Mouse (Mus musculus) intestine, postnatal 0 days (tissue): ENCODE data around the gene Cd38. TPM values are rescaled to one million over a fixed set of nuclear protein-coding genes. Genes with fewer than 3 reads are reported as not detected.
A peak's percentile ranks its signal among the peaks of the same experiment; 100 is the strongest.

Experiments
- ATAC-seq: fragments of 200-750 bp; cut with Nextera tagmentation; 2 replicates; pipeline ENCODE4 v1.8.0; 2017; ENCODE audit warnings: mild to moderate bottlenecking, moderate TSS enrichment, moderate library complexity
- H3K27ac ChIP-seq: fragments of 300-500 bp; sonication (generic); 2 replicates; pipeline ENCODE4 v1.5.1; 2014; ENCODE audit warnings: mild to moderate bottlenecking, low read depth, low read length, moderate library complexity
- H3K27me3 ChIP-seq: fragments of 300-500 bp; sonication (generic); replicated peaks from 2 replicates; pipeline ENCODE4 v1.6.1; 2014; ENCODE audit warnings: low read length, mixed read lengths; ENCODE audit not compliant: control insufficient read depth, insufficient read depth
- H3K36me3 ChIP-seq: fragments of 300-500 bp; sonication (generic); 2 replicates; pipeline ENCODE4 v1.6.1; 2014; ENCODE audit warnings: mild to moderate bottlenecking, moderate library complexity; ENCODE audit not compliant: control insufficient read depth, insufficient read depth
- H3K4me1 ChIP-seq: fragments of 300-500 bp; sonication (generic); replicated peaks from 2 replicates; pipeline ENCODE4 v1.6.1; 2014; ENCODE audit warnings: antibody characterized with exemption, low read length, mixed read lengths; ENCODE audit not compliant: control insufficient read depth, insufficient read depth
- H3K4me2 ChIP-seq: fragments of 300-500 bp; sonication (generic); replicated peaks from 2 replicates; pipeline ENCODE4 v1.6.1; 2014; ENCODE audit warnings: low read depth, mild to moderate bottlenecking, moderate library complexity
- H3K4me3 ChIP-seq: fragments of 300-500 bp; sonication (generic); 2 replicates; pipeline ENCODE4 v1.5.1; 2014; ENCODE audit warnings: low read depth, low read length
- H3K9ac ChIP-seq: fragments of 300-500 bp; sonication (generic); 2 replicates; pipeline ENCODE4 v1.6.1; 2014; ENCODE audit warnings: mild to moderate bottlenecking, low read depth, low read length
- H3K9me3 ChIP-seq: fragments of 300-500 bp; sonication (generic); 2 replicates; pipeline ENCODE4 v1.6.1; 2016; ENCODE audit warnings: mixed run types; ENCODE audit not compliant: control insufficient read depth
- CTCF ChIP-seq: sonication (generic); IDR thresholded peaks from 2 replicates; pipeline ENCODE4 v1.5.1; 2016; ENCODE audit warnings: low read depth, mild to moderate bottlenecking, control low read depth, antibody characterized with exemption, moderate library complexity
- WGBS: fragments of 180-500 bp; shearing (Covaris S2); extraction: QIAGEN DNeasy Blood & Tissue Kit; methylation state at CpG from one replicate; pipeline ENCODE4 v1.1.7; 2014; 5-methylcytosine and 5-hydroxymethylcytosine counted together
- polyA plus RNA-seq: library from polyadenylated mRNA; unstranded; fragments of >200 nt; fragmentation: Nextera tagmentation; extraction: Ambion mirVana; gene quantifications from 2 replicates; pipeline ENCODE4 v1.2.1, GENCODE M21; 2015

The Cd38 gene
- polyA plus RNA-seq, 1 experiment from 2014 or later: 9.5 TPM

DNA sequence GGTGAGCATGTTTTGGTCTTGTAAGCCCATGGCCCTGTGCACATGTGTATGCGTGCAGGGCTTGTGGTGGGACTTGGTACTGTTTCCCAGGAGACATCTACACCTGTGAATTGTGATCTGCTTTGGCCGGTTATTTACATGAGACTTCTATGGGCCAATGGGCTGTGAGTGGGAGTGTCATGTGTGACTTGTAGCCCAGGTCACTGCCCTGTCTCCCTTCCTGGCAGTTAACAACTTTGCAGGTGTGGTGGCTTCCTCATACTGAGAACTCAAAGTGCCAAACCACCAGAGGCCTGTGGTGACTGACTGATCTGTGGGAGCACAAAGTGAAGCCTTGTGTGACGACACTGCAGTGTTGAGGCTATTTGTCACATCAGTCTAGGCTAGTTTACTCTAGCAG, 43.8 kb upstream of the Cd38 start:
- Histone ChIP-seq H3K9ac (no peak overlapping the region), H3K27ac (no peak overlapping the region), H3K27me3 (no peaks in the 10 kb centered on the region), H3K4me3 (no peak overlapping the region), H3K36me3 (no peaks in the 10 kb centered on the region), H3K4me1 (no peaks in the 10 kb centered on the region), H3K9me3 (no peaks in the 10 kb centered on the region), H3K4me2 (no peak overlapping the region)
- WGBS: 57% methylated on average over 3 of the region's 3 CpGs
- TF ChIP-seq CTCF: peak; percentile 22; the same call in 1 of the 2 replicates
- peak; percentile 88 for ATAC-seq

DNA sequence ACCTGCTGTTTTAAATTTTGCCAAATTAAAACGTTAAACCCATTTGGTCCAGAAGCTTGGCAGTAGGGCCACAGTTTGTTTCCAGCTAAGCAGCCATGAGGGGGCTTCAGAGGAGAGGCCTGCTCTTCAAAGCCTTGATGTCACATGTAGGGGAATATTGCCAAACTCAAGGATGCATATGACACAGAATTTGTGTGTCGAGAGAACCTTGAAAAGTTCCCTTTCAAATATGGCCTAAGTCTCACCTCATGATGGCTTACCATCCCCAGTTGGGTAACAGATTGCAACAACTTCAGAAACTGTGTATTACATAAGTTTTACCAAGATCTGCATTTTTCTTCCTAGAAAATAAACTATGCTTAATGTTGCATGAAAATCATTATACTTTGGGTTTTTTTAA, 41.5 kb upstream of the Cd38 start:
- Histone ChIP-seq H3K36me3 (no peaks in the 10 kb centered on the region), H3K27ac (no peak overlapping the region), H3K4me3 (no peak overlapping the region), H3K9me3 (no peaks in the 10 kb centered on the region), H3K4me1 (no peaks in the 10 kb centered on the region), H3K4me2 (no peak overlapping the region), H3K9ac (no peak overlapping the region), H3K27me3 (no peaks in the 10 kb centered on the region)
- no peak for TF ChIP-seq CTCF
- 90% methylated on average over 2 of the region's 2 CpGs for WGBS
- no peak for ATAC-seq

DNA sequence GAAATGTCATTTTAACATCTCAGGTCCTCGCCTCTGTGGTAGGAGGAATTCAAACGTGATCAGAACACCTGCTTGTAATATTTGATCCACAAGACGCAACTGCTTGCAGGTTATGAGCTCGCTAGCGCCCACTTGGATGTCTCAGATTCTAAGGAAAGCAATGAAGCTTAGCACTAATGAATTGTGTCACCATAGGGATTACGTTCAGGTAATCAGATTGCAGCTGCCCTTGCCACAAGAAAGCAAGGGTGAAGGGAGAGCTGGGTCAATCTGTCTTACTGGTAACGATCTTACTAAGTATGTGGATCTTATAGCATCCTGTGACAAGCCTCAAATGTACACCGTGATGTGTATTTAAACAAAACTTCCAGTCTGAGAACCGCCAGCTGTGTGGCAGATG, 41.0 kb upstream of the Cd38 start:
- Histone ChIP-seq H3K27me3 (no peaks in the 10 kb centered on the region), H3K27ac (no peak overlapping the region), H3K36me3 (no peaks in the 10 kb centered on the region), H3K9me3 (no peaks in the 10 kb centered on the region), H3K9ac (no peak overlapping the region), H3K4me2 (no peak overlapping the region), H3K4me1 (no peaks in the 10 kb centered on the region), H3K4me3 (no peak overlapping the region)
- no peak for TF ChIP-seq CTCF
- WGBS: 73% methylated on average over 9 of the region's 9 CpGs
- ATAC-seq: no peak

DNA sequence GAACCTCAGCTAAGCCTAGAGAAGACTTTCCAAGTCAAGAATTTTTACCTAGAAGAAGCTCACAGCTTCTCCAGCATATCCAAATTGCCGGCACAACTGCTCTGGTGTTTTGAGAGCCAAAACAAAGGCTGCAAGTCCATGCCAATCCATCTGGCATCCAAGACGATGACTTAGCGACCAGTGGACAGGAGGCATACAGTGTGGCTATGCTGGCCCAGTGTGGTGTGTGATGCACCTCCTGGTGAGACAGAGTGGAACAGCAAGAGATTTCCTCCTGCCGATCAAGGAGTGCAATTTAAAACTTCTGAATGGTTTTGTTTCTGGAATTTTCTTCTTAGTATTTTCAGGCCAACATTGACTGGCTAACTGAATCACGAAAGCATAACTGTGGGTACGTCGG, 31.8 kb upstream of the Cd38 start:
- no peak overlapping the region for H3K27ac ChIP-seq
- no peak overlapping the region for H3K9ac ChIP-seq
- no peaks in the 10 kb centered on the region for H3K36me3 ChIP-seq
- WGBS: 84% methylated on average over 7 of the region's 7 CpGs
- H3K9me3 ChIP-seq: no peaks in the 10 kb centered on the region
- no peak overlapping the region for H3K4me2 ChIP-seq
- no peaks in the 10 kb centered on the region for H3K4me1 ChIP-seq
- no peak for ATAC-seq
- no peak overlapping the region for H3K4me3 ChIP-seq
- H3K27me3 ChIP-seq: no peaks in the 10 kb centered on the region
- TF ChIP-seq CTCF: peak; percentile 59

DNA sequence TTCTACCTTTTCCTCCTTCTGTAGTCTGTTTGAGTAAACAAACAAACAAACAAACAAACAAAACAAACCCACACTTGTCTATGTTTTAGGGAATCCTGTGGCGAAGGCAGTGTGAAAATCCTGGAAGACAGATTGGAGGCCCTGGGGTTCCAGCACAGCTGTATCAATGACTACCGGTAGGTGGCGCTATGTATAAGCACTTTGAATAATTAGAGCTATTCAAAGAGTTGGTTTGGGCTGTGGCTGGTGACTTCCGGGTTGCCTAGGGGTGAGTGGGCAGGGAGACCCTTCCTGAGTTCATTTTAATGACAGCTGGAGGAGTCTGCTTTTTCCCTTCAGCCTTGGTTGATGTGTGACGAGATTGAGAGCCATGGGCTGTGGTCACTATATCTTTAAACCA, 31.0 kb upstream of the Cd38 start:
- H3K4me2 ChIP-seq: no peak overlapping the region
- no peak for ATAC-seq
- peak; percentile 70 for TF ChIP-seq CTCF
- no peaks in the 10 kb centered on the region for H3K4me1 ChIP-seq
- WGBS: 58% methylated on average over 5 of the region's 5 CpGs
- H3K9ac ChIP-seq: no peak overlapping the region
- H3K27ac ChIP-seq: no peak overlapping the region
- H3K36me3 ChIP-seq: no peaks in the 10 kb centered on the region
- H3K4me3 ChIP-seq: no peak overlapping the region
- no peaks in the 10 kb centered on the region for H3K27me3 ChIP-seq
- no peaks in the 10 kb centered on the region for H3K9me3 ChIP-seq

DNA sequence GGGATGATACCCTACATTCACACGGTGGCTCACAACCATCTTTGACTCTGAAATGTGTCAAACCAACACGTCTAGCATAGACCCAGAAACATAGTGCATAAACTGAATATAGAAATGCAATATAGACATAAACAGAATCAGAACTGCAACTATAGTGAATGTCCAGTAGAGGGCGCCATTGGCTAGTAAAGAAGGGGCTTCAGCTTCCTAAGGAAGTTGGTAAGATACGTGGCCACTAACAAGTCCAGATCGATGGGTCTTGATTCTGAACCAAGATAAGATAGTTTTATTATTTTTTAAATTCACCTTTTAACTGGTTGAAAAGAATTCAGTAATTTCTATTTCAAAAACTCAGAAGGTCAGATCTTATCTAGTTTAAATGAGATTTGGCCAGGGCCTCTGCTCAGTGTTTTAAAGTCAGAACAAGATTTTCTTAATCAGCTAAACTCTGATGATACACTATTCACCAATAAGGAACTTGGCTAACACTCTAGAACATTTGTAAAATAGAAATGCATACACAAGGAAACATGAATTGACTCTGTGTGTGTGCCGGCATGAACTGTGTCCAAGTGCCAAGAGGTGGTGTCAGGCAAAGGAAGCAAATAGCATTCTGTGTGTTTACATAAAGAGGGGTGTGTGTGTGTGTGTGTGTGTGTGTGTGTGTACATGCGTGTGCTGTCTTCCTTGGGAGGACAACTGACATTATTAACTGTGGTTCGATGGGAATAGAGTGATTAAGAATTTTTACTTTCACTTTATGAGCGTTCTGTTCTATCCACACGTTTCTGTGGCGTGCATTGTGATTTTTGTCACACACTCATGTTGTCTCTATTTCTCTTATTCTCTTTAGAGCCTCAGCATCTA, 27.0 kb upstream of the Cd38 start:
- Histone ChIP-seq H3K36me3 (no peaks in the 10 kb centered on the region), H3K4me3 (peak overlapping the region; percentile 24), H3K4me1 (no peaks in the 10 kb centered on the region; the same call in 1 of the 2 replicates), H3K9ac (no peak overlapping the region), H3K9me3 (0 out of 2 replicates have a peak, but pooled peaks cover 4% of the 10 kb centered on the region), H3K27me3 (no peaks in the 10 kb centered on the region), H3K4me2 (peak overlapping the region; percentile 57), H3K27ac (no peak overlapping the region)
- 13% methylated on average over 11 of the region's 11 CpGs for WGBS
- ATAC-seq: peak; percentile 47; the same call in 1 of the 2 replicates
- peak; percentile 96 for TF ChIP-seq CTCF
